Mouse (Mus musculus): ENCODE data around the gene Csrp1. TPM values are rescaled to one million over a fixed set of nuclear protein-coding genes. Genes with fewer than 3 reads are reported as not detected.

Csrp1 gene
- total RNA-seq, 2 experiments from 2014 or later: 47.0 to 51.1 TPM

DNA sequence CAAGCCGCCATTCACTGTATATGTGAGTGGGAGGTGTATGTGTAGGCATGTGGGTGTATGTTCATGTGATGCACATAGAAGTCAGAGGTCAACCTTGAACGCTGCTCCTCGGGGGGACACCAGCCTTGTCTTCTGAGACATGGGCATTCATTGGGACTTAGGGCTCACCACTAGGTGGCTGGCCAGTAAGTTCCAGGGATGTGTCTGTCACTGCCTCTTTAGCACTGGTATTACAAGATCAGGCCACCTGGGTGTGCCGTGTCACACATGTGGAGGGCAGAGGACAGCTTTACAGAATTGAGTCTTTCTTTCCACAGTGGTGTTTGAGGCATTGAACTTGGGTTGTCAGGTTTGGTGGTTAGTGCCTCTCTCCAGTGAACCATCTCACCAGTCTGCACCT lies 22.4 kb upstream of the Csrp1 start:
- no peak for DNase-seq

GRCm38 (mm10) chr1:135698046-135698445 lies 21.8 kb upstream of the Csrp1 start:
- DNase-seq: peak; percentile 28 to 42

GRCm38 (mm10) chr1:135698451-135698921 lies 21.4 kb upstream of the Csrp1 start:
- peak; percentile 22 to 34 for DNase-seq

DNA sequence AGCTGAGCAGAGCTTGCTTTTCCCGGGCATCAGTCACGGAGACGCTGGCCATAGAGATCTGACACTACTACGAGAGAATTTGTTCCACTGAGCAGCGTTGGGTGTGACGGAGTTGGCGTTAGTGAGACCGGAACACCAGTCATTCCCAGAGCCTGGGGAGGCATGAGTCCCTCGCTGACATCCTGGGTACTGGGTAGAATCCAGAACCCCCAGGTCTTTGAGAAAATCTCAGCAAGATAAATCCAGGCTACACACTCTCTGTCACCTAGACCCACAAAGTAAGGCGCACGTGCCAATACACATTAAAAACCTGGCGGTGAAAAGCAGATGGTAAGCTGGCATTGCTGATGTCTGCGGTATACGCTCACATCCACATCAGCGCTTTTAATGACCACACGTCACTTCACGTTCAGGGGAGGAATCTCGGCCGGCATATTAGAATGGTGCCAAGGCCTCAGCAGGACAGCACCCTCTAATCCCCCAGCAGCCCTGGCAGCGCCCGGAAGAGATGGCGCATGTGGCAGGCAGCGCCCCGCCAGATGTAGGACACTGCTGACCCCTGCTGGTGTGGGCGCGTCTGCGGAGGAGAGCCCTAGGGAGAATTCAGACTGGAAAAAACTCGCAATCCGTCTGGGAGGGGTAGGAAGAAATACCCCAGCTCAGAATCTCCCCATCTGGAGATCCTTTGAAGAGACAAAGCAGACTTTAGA lies 20.7 kb upstream of the Csrp1 start:
- DNase-seq: peak; percentile 89 to 92

DNA sequence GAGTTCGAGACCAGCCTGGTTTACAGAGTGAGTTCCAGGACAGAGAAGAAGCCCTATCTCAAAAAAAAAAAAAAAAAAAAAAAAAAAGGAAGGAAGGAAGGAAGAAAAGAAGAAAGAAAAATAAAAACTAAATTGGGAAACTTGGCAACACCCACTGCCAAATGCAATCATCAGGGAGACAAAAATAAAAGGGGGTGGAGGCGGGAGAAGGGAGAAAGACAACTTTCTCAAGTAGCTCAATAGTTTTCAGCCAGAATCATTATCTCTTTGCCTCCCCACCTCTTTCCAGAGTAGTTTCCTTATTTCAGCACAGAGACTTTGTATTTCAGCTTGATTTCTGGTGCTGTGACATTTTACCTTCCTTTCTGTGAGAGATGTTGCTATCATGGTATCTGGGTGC lies 20.0 kb upstream of the Csrp1 start:
- DNase-seq: no peak

GRCm38 (mm10) chr1:135700605-135701004 lies 19.3 kb upstream of the Csrp1 start:
- peak; percentile 78 to 93 for DNase-seq

DNA sequence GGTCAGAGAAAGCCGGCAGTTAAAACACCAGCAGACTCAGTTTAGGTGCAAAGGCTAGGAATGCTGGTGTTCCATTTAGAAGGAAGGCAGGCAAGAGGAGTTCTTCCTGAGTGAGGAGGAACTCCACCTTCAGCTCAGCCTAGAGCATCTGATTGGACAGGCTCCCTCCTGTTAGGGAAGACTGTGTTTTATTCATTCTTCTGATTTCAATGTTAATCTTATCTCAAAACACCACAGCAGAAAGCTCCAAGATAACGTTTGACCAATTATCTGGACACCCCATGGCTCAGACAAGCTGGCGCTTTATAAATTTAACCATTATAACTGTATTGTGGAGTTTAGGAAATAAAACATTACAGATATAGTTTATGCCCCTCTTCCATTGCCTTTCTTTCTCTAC lies 18.5 kb upstream of the Csrp1 start:
- DNase-seq: no peak

DNA sequence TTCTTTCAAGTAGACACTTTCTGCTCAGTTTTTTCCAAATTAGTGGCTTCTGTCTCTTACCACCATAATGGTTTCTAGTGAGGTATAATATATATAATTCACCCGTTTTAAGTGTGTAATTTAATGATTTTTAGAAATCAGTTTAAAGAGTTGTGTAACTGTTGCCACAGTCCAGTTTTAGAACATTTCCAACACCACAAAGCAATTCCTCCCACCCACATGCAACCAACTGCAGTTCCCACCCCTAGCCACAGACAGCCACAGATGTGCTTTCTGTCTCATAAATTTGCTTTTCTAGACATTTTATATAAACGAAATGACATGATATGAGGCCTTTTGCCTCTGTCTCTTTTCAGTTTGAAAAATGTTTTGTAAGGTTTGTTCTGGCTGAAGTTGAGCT lies 17.1 kb upstream of the Csrp1 start:
- no peak for DNase-seq

- no peak for DNase-seq
These were observed 15.5 kb upstream of the Csrp1 start for GRCm38 (mm10) chr1:135704317-135704821.

GRCm38 (mm10) chr1:135708369-135708768 lies 11.5 kb upstream of the Csrp1 start:
- no peak for DNase-seq

DNA sequence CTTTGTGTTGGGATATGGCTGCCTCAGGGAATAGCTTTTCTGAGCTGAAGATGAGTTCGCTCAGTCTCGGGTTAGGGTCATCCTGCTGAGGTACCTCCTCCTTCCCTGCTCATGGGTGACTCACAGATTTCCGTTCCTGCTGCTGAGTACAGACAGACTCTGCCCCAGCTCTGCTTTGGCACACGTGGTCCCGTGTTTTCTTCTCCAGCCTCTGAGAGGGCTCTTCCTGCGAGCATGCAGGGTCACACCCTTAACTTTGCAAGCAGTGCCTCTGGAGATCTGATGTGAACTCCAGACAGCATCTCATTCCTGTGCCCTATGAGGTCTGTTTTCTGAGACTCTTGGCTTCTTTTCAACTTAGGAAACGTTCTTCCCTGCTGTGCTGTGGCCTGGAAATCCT lies 8.7 kb upstream of the Csrp1 start:
- DNase-seq: peak in 1 of 2 experiments; percentile 73

DNA sequence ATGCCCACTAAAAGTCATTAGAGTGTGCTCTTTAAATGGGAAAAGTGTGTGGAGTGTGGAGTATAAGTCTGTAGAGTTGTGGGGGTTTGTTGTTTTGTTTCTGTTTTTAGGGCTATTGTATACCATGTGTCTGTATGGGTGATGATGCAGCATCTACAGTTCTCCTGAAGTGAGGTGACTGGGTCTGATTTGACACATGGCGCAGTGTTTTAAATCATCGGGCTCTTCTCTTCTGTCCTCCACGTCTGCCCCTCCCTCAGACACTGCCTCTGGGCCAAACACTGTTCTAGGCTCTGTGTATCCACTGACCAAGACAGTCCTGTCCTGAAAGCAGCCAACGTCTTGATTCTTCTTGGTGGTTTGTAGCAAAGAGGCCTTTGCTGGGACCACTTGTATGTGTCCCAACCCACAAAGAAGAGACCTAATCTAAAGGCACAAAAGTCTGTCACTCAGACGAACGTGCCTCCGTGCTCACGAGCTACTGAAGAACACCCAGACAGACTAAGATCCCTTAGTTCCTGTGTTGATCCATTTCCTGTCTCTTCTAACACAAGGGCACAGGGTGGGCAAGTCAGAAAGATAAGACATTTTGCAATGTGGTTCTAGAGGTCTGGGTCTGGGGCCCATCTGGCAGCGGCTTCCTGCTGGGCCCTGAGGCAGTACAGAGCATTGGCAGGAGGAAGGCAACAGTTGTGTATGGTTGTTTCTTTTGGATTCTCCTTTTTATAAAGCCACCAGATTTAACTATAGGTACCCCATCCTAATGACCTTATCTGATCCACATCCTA lies 5.6 kb upstream of the Csrp1 start:
- DNase-seq: no peak

DNA sequence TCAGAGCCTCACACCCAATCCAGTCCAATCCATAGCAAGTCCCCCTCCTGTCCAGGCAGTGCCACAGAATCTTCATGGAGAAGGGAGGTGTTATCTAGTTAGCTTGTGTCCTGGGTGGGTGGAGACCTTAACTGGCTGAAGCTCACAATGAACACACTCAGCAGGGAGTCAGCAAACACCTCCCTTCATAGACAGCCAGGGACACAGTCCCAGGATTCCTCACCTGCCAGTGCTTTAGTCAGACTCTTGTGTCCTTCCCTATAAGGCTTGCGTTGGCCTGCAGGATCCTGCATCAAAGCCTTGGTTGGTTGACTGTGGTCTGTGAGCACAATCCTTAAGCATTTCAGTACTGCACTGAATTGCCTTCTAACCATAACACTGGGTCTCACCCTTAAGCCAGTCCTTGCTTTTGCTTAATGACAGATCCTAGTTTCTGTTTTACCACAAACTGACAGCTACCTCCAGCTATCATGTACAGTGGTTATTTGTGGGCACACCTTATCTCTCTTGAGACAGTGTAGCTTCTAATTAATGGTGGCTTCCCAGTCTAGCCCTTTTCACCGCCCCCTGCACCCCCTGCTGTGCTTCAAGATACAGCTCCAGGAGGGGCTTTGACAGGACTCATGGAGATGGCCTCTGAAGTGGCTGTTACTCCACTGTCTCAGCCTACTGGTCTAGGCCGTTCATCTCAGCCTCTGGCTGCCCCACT lies 4.8 kb upstream of the Csrp1 start:
- DNase-seq: no peak

- peak; percentile 81 to 89 for DNase-seq
These were observed 375 bp upstream of the Csrp1 start for GRCm38 (mm10) chr1:135719486-135719885.

DNA sequence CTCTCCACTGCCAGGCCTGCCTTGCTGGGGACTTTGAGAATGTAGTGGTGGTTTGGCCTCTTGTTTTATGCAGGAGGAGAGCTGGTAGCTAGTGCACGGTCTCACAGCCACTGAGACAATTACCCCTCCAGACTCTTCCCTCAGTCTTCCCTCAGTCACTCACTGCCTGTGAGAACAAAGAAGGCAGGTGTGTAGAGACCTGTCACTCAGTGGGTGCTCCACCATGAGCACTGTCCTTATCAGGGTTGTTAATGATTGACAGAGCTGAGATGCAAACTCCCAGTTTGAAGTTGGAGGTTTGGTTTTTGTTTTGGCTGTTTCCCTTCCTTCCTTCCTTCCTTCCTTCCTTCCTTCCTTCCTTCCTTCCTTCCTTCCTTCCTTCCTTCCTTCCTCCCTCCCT lies 3.2 kb downstream of the Csrp1 start:
- no peak for DNase-seq

DNA sequence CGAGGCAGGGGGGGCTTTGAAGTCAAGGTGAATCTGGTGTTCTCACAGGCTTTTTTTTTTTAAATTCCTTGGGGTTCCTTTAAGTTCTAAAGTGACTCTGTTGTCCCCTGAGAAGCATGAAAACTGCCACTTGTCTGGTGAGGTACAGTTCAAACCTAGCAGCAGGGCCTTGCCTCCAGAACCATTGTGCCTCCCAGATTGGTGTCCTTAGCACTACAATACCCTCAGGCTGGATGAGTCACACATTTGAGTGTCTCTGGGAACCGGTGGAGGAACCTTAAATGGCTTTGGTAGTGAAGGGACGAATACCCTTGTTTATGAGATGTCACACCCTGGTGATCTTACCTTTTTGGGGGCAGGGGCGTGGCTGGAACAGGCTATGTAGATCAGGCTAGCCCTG lies 4.3 kb downstream of the Csrp1 start:
- no peak for DNase-seq

DNA sequence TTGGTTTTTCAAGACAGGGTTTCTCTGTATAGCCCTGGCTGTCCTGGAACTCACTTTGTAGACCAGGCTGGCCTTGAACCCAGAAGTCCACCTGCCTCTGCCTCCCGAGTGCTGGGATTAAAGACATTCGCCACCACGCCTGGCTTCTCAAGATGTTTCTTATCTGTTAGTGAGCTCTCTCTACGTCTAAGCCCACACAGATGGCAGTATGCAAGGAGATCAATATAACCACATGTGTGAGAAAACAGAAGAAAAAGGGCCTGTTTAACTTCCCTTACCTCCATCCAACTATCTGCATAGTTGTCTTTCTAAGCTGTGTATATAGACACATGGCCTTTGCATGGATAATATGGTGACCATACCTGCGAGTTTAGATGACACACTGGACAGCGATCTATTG lies 5.5 kb downstream of the Csrp1 start:
- DNase-seq: no peak

- peak; percentile 67 to 84 for DNase-seq
These were observed 6.1 kb downstream of the Csrp1 start for GRCm38 (mm10) chr1:135725936-135726335.

DNA sequence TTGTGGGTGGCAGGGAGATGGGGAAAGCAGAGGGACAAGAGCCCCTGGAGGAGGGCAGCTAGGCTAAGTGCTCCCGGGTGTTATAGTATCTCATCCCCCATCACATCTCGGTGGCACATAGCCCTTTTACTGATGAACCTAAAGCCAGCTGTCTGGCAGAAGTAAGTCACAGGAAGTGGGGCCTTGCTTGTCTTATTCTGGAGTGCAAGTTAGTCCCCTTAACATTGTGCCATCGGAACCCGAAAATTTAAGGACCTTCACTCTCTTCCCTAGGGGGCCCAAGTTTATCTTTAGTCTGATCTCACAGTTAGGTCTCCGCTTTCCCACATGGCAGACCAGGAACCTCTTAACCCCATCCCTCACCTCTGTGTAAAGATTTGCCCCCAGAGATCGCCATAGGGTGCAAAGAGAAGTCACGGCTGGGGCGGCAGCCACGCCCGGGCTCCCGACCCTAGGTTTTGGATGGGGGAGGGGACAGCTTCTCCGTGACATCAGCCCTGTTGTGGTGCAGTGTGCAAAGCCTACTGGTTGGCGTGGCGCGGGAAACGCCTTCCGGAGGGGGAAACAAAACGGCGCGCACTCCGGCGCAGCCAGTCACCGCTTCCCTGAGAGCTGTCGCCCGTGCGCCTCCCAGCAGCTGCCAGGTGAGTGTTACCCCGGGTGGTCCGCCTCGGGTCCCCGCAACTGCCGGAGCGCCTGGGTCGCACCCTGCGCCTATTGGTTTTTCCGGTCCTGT lies 8.9 kb downstream of the Csrp1 start:
- peak; percentile 92 to 94 for DNase-seq

GRCm38 (mm10) chr1:135729367-135729713 lies 9.5 kb downstream of the Csrp1 start:
- no peak for DNase-seq

DNA sequence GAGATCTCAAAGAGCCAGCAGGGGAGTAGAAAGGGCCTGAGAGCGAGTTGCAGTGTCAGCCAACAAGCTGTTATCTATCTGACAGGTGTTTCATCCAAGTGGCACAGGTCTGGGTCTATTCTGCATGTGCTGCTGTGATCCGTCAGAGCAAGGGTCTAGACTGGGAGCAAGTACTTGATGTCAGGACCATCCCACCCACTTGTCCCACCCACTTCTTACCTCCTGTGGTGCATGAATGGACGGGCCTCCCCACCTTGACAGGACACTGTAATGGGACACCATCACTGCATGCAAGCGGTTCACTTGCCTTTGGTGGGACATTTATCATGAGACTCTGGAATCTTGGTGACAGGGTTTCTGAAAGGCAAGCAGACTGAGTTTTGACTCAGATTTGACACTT lies 10.0 kb downstream of the Csrp1 start:
- DNase-seq: no peak

DNA sequence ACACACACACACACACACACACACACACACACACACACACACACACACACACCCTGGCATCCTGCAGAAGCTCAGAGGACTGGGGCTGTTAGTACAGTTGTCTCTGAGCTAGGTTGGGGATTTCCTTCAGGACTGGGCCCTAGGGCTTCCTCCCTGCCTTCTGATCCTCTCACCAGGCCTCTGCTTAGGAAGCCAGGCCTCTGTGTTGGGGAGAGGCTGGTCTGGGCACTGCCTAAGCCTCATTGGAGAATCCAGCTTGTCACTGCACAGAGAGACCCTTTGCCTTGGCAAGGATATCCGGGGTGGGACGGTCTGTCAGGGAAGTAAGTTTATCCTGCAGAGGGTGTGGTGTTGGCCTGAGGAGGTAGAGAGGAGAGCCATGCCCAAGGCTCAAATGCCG lies 10.4 kb downstream of the Csrp1 start:
- DNase-seq: peak in 1 of 2 experiments; percentile 39
